Mouse (Mus musculus) monocyte, adult 5-6 weeks (primary cell): ENCODE results near the gene Sash1. TPM values are rescaled to one million over a fixed set of nuclear protein-coding genes. Genes with fewer than 3 reads are reported as not detected.
A peak's percentile ranks its signal among the peaks of the same experiment; 100 is the strongest.

Experiments
- ATAC-seq: fragments of 153-309, 156-312 bp; replicated peaks from 2 replicates; pipeline ENCODE4 v1.8.0; 2017; ENCODE audit warnings: mild to moderate bottlenecking; ENCODE audit not compliant: low TSS enrichment, insufficient number of reproducible peaks, severe bottlenecking, poor library complexity, low FRiP score
- total RNA-seq: library from RNA; stranded (forward); fragments of 200-1000, 200-491, 200-594 nt; gene quantifications from 3 replicates; pipeline ENCODE4 v1.2.3, GENCODE M21; 2017

The Sash1 gene
- total RNA-seq = 3.2 to 4.5 TPM (median 4.5 TPM) in 3 replicates

- ATAC-seq = peak; percentile 56
These were observed at the start of gene Sash1 for GRCm38 (mm10) chr10:8885630-8886527. Sash1 (minus strand) TSS chr10:8886070.

- no peak for ATAC-seq
These were observed 49.7 kb upstream of the Sash1 start for GRCm38 (mm10) chr10:8935601-8936000.

- ATAC-seq = no peak
These were observed 47.8 kb upstream of the Sash1 start for GRCm38 (mm10) chr10:8933451-8934372.

GRCm38 (mm10) chr10:8931548-8932240 lies 45.8 kb upstream of the Sash1 start:
- ATAC-seq = no peak

GRCm38 (mm10) chr10:8930672-8931071 lies 44.8 kb upstream of the Sash1 start:
- ATAC-seq = no peak

GRCm38 (mm10) chr10:8928775-8929647 lies 43.1 kb upstream of the Sash1 start:
- ATAC-seq = no peak

- ATAC-seq = no peak
These were observed 42.4 kb upstream of the Sash1 start for GRCm38 (mm10) chr10:8928261-8928660.

GRCm38 (mm10) chr10:8926906-8927305 lies 41.0 kb upstream of the Sash1 start:
- ATAC-seq = no peak

GRCm38 (mm10) chr10:8926295-8926694 lies 40.4 kb upstream of the Sash1 start:
- peak; percentile 77 for ATAC-seq

GRCm38 (mm10) chr10:8925299-8925698 lies 39.4 kb upstream of the Sash1 start:
- no peak for ATAC-seq

GRCm38 (mm10) chr10:8921098-8921693 lies 35.3 kb upstream of the Sash1 start:
- no peak for ATAC-seq

GRCm38 (mm10) chr10:8917798-8918197 lies 31.9 kb upstream of the Sash1 start:
- no peak for ATAC-seq

GRCm38 (mm10) chr10:8917350-8917749 lies 31.5 kb upstream of the Sash1 start:
- ATAC-seq = no peak

GRCm38 (mm10) chr10:8915755-8916154 lies 29.9 kb upstream of the Sash1 start:
- no peak for ATAC-seq

- ATAC-seq = no peak
These were observed 28.0 kb upstream of the Sash1 start for GRCm38 (mm10) chr10:8913904-8914303.

- ATAC-seq = no peak
These were observed 26.9 kb upstream of the Sash1 start for GRCm38 (mm10) chr10:8912706-8913275.

- peak; percentile 84 for ATAC-seq
These were observed 26.3 kb upstream of the Sash1 start for GRCm38 (mm10) chr10:8912213-8912612.
